Mouse (Mus musculus) embryonic fibroblast, embryonic 13.5 days (primary cell): ENCODE results near the gene Dner. TPM values are rescaled to one million over a fixed set of nuclear protein-coding genes. Genes with fewer than 3 reads are reported as not detected.

Source experiments
- H3K27ac ChIP-seq: 2 replicates; pipeline ENCODE4 v1.5.1; 2012; ENCODE audit warnings: low read length, control low read depth, inconsistent platforms; ENCODE audit not compliant: insufficient read depth
- H3K4me1 ChIP-seq: 2 replicates; pipeline ENCODE4 v1.6.1; 2011; ENCODE audit warnings: low read length; ENCODE audit not compliant: control insufficient read depth, insufficient read depth
- H3K4me3 ChIP-seq: 2 replicates; pipeline ENCODE4 v1.5.1; 2011; ENCODE audit warnings: mild to moderate bottlenecking, control low read depth, low read length; ENCODE audit not compliant: insufficient read depth
- CTCF ChIP-seq: IDR thresholded peaks from 2 replicates; pipeline ENCODE4 v1.5.1; 2011; ENCODE audit warnings: mild to moderate bottlenecking, control low read depth, low read length, moderate library complexity, borderline replicate concordance; ENCODE audit not compliant: insufficient read depth
- POLR2A ChIP-seq: IDR thresholded peaks from 2 replicates; pipeline ENCODE4 v1.6.1; 2011; ENCODE audit warnings: low read depth, mild to moderate bottlenecking, control low read depth, low read length, moderate library complexity
- polyA plus RNA-seq: library from polyadenylated mRNA; stranded (reverse); fragments of >200 nt; gene quantifications from 2 replicates; pipeline ENCODE4 v1.2.4, GENCODE M21; 2011; ENCODE audit warnings: low read depth; ENCODE audit not compliant: missing spikeins, insufficient read length

Dner gene
- polyA plus RNA-seq: 1.3 and 1.4 TPM in 2 replicates

- Histone ChIP-seq H3K4me3 (peak within 1 kb of the TSS; percentile 36), H3K27ac (no peak within 1 kb of the TSS), H3K4me1 (no peaks in the 10 kb centered on the region)
- TF ChIP-seq CTCF (0 out of 2 replicates have a peak, but pooled peaks have one; percentile 7), POLR2A (no peak)
Observed at GRCm38 (mm10) chr1:84695517-84696411, at the start of gene Dner. Gene Dner (minus strand): TSS chr1:84696221.

- Histone ChIP-seq H3K4me3 (no peak overlapping the region), H3K4me1 (no peaks in the 10 kb centered on the region), H3K27ac (no peak overlapping the region)
- TF ChIP-seq CTCF: no peak
- no peak for TF ChIP-seq POLR2A
Observed at GRCm38 (mm10) chr1:84742156-84742555, 46.1 kb upstream of the Dner start.

GRCm38 (mm10) chr1:84740080-84740479 lies 44.1 kb upstream of the Dner start:
- Histone ChIP-seq H3K4me3 (no peak overlapping the region), H3K4me1 (no peaks in the 10 kb centered on the region)
- no peak for TF ChIP-seq POLR2A
- no peak for TF ChIP-seq CTCF

GRCm38 (mm10) chr1:84737097-84737496 lies 41.1 kb upstream of the Dner start:
- no peak for TF ChIP-seq POLR2A
- no peak for TF ChIP-seq CTCF
- no peak overlapping the region for H3K27ac ChIP-seq
- H3K4me1 ChIP-seq: no peaks in the 10 kb centered on the region
- H3K4me3 ChIP-seq: no peak overlapping the region

More at GRCm38 (mm10) chr1:84740080-84740479, 44.1 kb upstream of the Dner start:
- H3K27ac ChIP-seq: 0 out of 2 replicates have a peak overlapping the region, but pooled peaks have one; percentile 5

GRCm38 (mm10) chr1:84733799-84734198 lies 37.8 kb upstream of the Dner start:
- TF ChIP-seq CTCF: no peak
- TF ChIP-seq POLR2A: no peak
- no peak overlapping the region for H3K27ac ChIP-seq
- H3K4me3 ChIP-seq: no peak overlapping the region
- H3K4me1 ChIP-seq: no peaks in the 10 kb centered on the region

- Histone ChIP-seq H3K4me1 (no peaks in the 10 kb centered on the region), H3K27ac (no peak overlapping the region), H3K4me3 (no peak overlapping the region)
- TF ChIP-seq CTCF (no peak), POLR2A (no peak)
Observed at GRCm38 (mm10) chr1:84731763-84732162, 35.7 kb upstream of the Dner start.

- TF ChIP-seq POLR2A (no peak), CTCF (no peak)
- Histone ChIP-seq H3K4me1 (no peaks in the 10 kb centered on the region), H3K4me3 (no peak overlapping the region), H3K27ac (no peak overlapping the region)
Observed at GRCm38 (mm10) chr1:84722841-84723240, 26.8 kb upstream of the Dner start.

- no peaks in the 10 kb centered on the region for H3K4me1 ChIP-seq
- H3K27ac ChIP-seq: no peak overlapping the region
- no peak for TF ChIP-seq POLR2A
- TF ChIP-seq CTCF: no peak
- H3K4me3 ChIP-seq: no peak overlapping the region
Observed at GRCm38 (mm10) chr1:84722371-84722770, 26.4 kb upstream of the Dner start.

GRCm38 (mm10) chr1:84721942-84722341 lies 25.9 kb upstream of the Dner start:
- Histone ChIP-seq H3K4me1 (no peaks in the 10 kb centered on the region), H3K4me3 (no peak overlapping the region), H3K27ac (no peak overlapping the region)
- no peak for TF ChIP-seq POLR2A
- TF ChIP-seq CTCF: no peak
